Mouse (Mus musculus) megakaryocyte-erythroid progenitor cell, adult 5-6 weeks (primary cell): ENCODE results near the gene Enox1. TPM values are rescaled to one million over a fixed set of nuclear protein-coding genes. Genes with fewer than 3 reads are reported as not detected.

ENCODE experiments used
- ATAC-seq: replicated peaks from 2 replicates; pipeline ENCODE4 v1.8.0; 2016; ENCODE audit warnings: mild to moderate bottlenecking, inconsistent platforms; ENCODE audit not compliant: severe bottlenecking, poor library complexity, low FRiP score, low TSS enrichment
- total RNA-seq, 2 experiments: library from RNA; stranded (forward) in 1 of 2; stranded (reverse) in 1 of 2; fragments of 200-1000, 215-1000 nt in 1 of 2; fragments of >200 nt in 1 of 2; fragmentation: Nextera tagmentation in 1 of 2; gene quantifications; 2 replicates each; pipeline ENCODE4 v1.2.3; 2014 to 2017

Enox1 gene
- total RNA-seq, 2 experiments from 2014 or later = not detected

DNA sequence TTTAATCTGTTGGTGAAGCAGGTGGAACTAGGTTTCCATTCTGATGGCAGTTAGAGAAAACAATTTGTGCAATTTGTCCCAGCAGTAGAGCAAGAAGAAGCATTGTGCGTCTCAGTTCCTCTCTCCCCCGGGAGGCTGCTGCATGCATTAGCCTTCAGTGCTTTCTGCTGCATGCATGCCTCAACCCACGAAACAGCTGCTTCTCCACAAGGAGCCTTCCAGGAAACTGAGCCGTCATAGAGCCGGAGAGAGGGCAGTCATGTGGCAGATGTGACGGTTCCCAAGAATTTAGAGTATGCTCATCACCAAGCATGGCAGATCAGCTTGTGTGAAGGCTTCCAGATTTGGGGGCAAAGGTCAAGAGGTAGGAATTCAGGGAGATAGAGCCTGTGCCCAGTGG, 480.4 kb downstream of the Enox1 start:
- ATAC-seq = no peak

DNA sequence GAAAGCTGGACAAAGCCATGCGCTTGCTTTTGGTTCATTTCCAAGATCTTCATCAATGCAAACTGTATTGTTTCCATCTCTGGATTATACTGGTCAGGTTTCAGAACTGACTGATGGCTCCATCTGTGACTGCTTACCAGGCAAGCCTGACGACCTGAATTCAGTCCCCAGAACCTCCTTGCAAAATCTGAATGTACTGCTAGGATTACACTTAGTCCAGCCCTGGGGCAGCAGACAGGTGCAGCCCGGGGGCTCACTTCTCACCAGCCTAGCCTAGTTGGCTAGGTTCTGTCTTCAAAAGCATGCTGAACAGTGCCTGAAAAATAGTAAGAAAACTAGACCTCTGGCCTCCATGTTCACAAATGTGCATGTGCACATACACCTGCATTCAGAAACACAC, 481.6 kb downstream of the Enox1 start:
- no peak for ATAC-seq

DNA sequence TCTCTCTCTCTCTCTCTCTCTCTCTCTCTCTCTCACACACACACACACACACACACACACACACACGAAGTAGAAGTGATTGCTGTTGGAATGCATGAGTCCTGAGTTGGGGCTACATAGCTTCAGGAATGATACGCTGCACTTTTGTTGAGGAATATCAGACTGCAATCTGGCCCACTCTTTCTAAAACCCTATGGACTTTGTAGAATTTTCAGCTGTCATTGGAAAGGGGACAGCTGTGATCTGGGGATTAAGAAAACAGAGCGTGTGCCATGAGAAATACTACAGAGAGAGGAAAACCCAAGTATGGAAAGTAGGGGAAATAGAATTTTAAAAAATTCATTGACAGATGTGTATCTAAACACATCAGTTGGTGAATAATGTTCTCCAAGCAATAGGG, 482.1 kb downstream of the Enox1 start:
- no peak for ATAC-seq

DNA sequence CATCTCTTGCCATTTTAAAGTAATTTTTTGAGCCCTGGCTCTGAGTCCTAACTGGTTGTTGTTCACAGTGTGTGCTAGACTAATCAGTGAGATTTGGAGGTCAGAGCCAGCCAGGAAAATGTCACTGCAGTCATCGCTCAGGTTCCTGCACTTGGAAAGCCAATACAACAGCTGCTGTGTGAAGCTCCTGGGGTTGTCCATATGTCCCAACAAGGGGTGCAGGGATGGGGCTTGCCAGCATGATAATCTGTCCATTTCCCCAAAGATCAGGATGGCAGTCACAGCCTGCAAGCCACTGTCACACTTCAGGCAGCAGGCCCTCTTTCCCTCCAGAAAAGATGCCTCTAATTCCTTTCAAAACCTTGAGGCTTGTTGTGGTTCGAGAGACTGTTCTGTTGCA, 483.0 kb downstream of the Enox1 start:
- ATAC-seq = no peak

DNA sequence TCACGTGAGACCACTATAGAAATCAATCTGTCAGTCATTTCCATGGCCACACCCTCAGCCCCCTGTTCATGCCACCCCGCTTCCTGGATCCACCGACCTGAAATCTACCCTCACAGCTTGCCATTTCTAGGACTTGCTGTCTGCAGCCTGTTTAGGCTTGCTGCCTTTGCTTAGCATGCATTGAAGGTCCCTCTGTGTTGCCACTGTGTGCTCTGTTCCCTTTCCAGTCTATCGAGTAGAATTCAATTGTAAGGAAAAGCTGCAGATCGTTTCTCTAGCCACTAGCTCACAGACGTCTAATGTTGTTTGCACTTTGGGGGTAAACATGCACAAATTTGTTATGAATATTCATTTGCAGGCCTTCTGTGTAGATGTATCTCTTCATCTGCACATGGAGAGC, 485.8 kb downstream of the Enox1 start:
- ATAC-seq = no peak

DNA sequence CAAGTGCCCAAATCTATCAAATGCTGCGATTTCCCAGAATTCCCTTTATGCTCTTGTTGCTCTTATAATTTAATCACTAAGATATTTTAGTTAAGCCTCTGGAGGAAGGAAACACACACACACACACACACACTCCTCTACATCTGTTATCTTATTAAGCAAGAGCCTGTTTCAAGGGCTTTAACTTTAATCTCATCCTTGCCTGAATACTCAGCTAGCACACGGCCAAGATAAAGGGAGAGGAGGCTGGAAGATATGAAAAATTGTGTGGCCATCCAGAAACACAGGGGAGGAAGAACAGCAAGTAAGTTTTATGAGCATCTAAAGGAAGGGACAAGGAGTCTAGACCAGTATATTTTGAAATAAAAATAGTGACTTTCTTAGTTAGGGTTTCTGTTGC, 489.6 kb downstream of the Enox1 start:
- ATAC-seq = peak; percentile 66

DNA sequence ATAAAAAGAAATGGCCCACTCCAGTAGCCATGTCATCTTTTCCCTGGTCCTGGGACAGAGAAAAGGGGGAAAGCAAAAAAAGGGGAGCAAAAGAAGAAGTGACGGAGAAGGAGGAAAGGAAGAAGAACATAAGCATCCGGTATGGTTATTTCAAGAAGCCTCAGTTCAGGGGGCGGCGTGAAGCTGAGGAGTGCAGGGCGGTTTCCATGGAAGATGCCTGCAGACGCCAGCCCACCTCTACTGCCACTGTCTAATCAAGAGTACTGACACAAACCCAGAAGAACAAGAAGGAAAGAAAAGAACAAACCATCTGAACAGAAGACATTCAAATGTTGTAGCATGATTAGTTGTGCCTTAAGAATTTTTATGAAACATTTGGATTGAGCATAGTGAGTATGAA, 490.5 kb downstream of the Enox1 start:
- ATAC-seq = no peak

DNA sequence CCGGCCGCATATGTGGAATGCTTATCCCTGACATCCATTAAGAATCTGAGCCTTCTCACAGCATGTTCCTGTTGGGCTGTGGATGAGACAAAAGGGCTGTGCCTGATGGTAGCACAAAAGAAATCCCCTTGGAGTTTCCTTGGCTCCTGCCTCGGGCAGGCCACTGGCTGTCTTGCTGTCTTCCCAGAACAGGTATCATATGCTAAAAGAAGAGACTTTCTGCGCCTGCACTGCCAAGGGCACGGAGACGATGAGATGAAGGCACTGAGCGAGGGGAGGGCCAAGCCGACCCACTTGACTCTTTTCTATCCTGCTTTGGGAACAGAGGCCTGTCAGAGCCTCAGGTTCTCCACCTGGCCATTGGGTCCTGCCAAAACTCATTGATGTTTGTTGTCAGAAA, 491.7 kb downstream of the Enox1 start:
- ATAC-seq = no peak

DNA sequence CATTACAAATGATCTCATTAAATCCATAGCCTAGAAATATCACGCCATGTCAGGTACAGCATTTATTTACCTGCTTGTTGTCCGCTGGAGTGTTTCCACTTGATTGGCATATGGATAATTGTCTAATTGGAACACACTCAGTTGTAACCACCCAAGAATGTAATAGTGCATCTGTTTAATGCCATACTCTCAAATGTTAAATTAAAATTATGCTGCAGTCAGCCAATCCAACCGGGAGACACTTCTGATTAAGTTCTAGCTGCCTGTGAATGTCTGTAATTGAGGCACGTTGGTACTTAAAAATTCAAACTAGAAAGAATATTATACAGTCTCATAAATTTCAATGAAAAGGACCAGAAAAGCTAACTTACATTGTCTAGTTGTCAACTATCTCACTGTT, 502.2 kb downstream of the Enox1 start:
- ATAC-seq = no peak

DNA sequence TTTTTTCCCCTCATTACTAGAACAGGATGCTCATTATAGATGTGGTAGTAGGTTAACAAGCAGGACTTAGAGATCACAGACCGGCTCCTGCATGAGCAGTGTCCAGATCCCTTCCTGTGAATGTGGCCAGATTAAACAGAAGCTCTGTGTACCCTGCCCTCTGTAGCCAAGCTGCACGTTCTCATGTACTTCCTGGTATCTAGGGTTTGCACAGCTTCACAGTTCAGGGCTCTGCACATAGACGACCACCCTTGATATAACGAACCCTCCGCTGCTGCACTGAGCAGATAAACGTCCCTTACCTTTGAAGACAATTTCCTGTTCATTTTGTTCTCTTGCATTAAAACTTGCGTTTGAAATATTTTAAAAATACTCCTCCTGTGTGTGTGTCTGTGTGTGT, 505.7 kb downstream of the Enox1 start:
- peak; percentile 88 for ATAC-seq

DNA sequence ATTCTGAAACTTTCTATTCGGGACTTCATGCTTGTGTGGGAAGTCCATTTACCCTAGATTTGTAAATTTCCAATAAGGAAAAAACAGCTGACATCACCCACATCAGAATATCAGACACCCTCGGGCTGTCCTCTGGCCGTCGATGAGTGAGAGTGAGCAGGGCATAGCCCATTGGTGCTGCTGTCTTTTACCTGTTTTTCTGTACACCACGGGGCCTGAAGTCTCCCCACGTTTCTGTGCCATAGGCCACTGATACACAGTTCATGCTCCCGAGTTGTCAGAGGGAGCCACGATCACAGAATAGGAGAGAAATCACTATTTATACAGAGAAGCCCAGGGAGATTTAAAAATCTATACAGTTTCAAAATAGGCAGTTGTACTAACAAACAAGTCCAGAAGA, 506.4 kb downstream of the Enox1 start:
- no peak for ATAC-seq

DNA sequence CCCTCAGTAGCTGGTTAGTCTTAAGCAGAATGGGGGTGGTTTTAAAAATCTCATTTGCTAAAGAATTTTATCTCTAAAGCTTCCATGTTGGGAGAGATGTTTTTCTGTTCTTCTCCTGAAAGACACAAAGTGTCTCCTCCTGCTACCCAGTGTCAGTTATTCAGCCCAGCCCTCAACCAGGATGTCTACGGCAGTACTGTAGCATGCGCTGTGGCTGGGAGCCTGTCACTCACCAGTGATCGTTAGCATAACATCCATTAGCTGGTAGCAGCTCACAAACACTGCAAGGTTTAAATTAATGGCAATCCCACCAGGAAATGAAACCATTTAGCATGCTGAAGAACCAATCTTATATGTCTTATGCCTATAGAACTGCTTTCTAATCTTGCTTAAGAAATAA, 511.5 kb downstream of the Enox1 start:
- no peak for ATAC-seq

DNA sequence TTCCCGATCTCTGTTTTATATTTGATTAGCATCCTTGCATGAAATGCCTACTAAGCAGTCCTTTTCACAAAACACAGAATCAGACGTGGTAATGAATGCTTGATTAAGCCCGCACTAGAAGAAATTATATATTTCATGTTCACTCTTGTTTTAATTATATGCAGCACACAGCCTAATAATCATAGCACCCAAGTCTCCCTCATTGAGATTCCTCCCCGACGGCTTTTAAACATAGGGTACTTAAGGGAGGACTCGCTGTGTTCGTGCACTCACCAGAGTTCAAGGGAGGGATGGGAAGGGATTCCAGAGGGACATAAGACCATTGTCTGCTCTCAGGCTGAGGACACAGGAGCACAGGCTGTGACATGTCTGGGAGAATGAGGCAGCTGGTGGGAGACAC, 512.9 kb downstream of the Enox1 start:
- ATAC-seq = no peak

DNA sequence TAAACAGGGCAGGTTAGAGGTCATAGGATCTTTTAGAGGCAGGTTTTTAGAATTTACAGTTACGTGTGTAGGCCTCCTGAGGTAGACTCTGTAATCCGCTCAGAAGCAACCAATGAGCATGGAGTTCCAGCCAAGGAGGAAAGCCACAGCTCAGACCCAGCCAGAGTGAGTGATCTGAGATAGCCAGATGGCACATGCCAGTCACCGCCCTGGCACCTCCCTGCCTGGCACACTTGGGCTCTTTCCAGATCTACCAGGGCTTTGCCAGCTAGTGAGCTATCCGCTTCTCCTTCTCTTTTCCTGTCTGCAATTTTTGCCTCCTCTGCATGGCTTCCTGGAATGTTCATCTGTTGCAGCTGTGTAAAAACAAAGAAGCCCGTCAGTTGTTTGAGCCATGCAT, 514.4 kb downstream of the Enox1 start:
- ATAC-seq = peak; percentile 99

DNA sequence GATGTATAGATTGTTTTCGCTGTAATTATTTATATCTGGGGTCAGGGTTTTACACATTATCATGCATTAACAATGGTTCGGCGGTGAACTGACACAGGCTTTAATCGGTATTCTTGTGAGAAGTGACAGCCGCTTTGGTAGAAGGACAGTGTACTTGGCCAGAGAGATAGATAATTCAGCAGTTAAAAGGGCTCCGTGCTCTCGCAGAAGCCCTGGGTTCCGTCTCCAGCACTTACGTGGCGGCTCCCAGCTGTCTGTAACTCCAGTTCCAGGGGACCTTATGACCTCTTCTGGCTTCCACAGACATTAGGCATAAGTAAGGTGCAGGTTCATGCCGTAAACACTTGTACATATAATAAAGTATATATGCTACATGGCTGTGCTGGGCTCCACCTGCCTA, 515.4 kb downstream of the Enox1 start:
- ATAC-seq = no peak

DNA sequence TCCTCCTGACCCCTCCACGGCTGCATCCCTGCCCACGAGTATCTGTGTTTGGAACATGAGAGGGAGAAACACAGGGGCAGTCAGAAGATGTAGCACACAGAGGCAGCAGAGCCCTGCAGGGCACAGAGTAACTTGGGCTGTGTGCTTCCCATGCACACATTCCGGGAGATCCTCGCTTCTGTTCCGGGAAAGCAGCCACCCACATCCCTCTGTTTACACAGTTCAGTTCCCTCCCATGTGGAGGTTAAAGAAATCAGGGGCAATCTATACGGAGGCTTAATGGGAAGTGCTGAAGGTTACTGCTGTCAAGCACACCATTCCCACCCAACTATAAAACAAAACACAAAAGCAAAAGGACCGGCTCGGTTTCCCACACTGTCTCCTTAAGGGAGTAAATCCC, 516.6 kb downstream of the Enox1 start:
- no peak for ATAC-seq

DNA sequence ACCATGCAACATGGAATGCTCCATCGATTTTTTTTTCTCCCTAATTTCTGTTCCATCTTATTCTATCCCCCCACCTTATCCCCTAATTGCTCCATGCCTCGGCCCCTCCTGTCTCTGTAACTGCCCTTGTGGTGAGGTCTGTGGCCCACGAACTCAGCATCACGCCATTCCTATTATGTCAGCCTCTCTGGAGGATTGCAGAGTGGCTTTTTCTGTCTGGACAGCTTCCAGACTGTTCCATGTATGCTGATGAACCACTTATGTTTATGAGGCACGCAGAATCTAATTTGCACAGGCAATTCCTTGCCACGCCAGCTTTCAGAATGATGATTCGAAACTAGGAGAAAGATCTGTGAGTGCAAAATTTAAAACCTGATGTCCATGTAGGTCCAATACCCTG, 521.4 kb downstream of the Enox1 start:
- no peak for ATAC-seq

DNA sequence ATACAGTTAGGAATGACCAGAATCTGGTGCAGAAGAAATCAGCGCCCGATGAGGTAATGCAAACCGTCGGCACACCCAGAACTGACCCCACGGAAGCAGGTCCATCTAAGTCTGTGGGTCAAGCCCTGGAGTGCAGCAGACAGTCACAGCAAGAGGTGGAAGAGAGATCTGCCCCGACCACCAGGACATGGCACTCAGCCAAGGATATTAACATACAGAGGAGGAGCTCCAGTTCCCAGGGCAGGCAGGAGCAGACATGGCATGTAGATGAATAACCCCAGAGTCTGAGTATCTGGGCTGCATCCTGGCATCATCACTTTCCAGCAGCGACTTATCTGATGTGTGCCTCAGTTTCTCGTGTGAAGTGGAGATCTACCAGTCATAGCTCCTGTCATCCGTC, 523.3 kb downstream of the Enox1 start:
- no peak for ATAC-seq

DNA sequence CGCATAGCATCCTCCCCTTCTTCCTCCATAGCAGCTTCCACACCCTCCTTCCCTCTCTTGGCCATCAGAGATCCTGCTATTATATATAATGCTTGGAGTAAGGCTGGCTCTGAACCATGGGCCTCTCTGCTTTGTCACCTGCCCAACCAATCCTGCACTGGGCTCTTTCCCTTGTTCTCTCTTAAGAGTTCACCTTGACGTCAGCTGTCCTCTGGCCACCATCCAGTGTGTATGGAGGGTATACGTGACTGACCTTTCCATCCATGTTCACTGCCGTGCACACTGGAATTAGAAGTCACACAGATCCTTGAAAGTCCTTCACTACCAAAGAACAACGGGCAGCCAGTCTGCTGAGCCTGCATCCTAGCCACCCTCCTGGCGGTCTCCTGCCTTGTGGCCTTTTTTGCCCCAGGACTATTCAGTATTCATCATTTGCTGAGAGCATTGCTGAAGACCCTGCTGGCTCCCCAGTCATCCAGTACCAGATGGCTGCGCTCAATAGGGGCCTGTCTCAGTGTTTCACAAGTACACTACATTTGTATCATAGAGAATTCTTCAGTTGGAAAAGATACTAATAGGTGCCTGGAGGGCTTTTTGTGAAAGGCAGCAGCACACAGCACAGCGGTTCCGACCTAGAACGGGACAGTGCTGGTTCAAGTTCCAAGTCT, 526.5 kb downstream of the Enox1 start:
- no peak for ATAC-seq

DNA sequence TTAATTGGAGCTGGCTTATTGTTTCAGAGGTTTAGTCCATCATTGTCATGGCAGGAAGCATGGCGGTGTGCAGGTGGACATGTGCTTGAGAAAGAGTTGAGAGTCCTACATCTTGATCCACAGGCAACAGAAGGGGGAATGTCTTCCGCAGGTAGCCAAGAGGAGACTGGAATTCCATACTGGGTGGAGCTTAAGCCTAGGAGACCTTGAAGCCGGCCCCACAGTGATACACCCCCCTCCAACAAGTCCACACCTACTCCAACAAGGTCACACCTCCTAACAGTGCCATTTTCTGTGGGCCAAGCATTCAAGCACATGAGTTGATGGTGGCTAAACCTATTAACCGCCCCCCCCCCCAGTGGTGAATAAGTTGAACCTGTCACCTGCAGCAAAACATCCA, 533.3 kb downstream of the Enox1 start:
- no peak for ATAC-seq

DNA sequence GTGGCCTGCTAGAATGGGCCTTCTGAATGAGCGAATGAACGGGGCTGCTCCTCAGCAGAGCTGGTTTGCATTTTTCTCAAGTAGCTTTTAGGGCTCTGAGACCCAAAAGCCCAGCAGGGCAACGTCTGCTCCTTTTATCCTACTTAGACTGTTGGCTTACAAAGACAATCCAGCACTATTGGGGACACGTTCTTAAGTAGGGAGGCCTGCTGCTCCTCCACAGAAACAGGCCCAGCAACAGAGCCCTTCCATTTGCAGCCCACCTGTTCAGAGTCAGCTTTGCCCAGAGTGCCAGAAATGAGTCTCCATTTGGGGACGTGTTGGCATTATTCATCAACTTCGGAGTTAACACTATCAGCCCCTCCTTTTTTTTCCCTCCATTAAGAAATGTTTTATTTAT, 548.4 kb downstream of the Enox1 start:
- no peak for ATAC-seq
